Mouse (Mus musculus): ENCODE results near the gene Rabgap1l. TPM values are rescaled to one million over a fixed set of nuclear protein-coding genes. Genes with fewer than 3 reads are reported as not detected.

Gene Rabgap1l
- polyA plus RNA-seq, 1 experiment, result 65.2 TPM

DNA sequence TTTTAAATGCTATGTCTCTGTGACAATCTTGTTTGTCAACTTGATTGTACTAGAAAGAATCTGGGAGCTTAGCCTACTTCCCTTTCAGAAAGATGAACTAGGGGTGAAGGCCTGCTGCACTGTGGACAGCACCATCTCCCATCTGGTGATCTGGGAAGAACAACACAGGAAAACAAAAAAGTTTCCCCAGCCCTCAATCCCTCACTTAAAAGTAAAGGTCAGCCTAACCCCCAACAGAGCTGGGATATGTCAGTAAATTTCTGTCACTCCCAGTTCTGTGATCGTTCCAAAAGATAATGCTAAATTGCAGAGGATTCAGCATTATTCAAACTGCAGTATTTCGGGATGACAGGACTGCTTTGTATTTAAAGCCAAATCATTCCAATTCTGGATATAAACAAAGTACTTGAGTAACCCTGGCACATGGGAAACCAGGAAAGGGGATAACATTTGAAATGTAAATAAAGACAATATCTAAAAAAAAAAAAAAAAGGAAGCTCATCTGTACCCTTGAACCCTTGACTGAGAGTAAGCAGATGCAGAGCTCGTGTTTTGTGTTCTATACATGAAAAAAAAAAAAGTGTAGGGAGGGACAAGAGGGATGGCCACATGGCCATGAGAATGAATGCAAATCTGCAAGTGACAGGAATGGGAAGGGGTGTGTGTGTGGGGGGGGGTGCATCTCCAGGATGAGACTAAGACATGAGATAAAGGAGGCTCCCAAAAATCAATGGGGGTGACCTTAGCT, 511.5 kb downstream of the Rabgap1l start:
- no peak overlapping the region for H3K4me3 ChIP-seq (ENCODE audit: insufficient read depth, low read length)
- no peak overlapping the region for H3K27ac ChIP-seq (ENCODE audit: insufficient read depth, low read length)
- no peak for TF ChIP-seq POLR2A (IDR thresholded peaks at IDR 0.05; ENCODE audit: extremely low read depth, insufficient read depth, low read length)
- TF ChIP-seq CTCF (IDR thresholded peaks at IDR 0.05; ENCODE audit: extremely low read depth, insufficient read depth, low read length), result no peak
- peaks cover 11% of the 10 kb centered on the region for H3K4me1 ChIP-seq (ENCODE audit: control insufficient read depth, insufficient read depth, low read length)

DNA sequence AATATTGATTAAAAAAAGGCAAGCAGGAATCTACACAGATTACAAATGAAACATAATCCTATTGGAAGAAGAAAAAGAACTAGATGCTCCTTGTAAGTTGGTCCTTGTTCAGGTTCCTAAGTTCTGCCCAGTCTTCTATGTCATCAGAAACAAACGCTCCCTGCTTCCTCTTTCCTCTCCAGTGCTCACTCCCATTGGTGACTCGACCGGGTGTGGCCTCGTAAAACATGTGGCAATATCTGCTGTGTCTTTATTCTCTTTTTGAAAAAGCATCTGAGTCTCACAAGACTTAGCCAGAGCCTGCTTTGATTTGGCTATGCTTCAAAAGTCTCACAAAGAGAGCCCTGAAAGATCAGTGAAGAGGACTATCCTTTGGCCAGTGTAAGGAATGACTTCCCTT, 512.4 kb downstream of the Rabgap1l start:
- H3K4me3 ChIP-seq (ENCODE audit: insufficient read depth, low read length), result no peak overlapping the region
- TF ChIP-seq CTCF (IDR thresholded peaks at IDR 0.05; ENCODE audit: extremely low read depth, insufficient read depth, low read length), result no peak
- no peak for TF ChIP-seq POLR2A (IDR thresholded peaks at IDR 0.05; ENCODE audit: extremely low read depth, insufficient read depth, low read length)
- no peak overlapping the region for H3K27ac ChIP-seq (ENCODE audit: insufficient read depth, low read length)
- H3K4me1 ChIP-seq (ENCODE audit: control insufficient read depth, insufficient read depth, low read length), result peaks cover 9% of the 10 kb centered on the region

DNA sequence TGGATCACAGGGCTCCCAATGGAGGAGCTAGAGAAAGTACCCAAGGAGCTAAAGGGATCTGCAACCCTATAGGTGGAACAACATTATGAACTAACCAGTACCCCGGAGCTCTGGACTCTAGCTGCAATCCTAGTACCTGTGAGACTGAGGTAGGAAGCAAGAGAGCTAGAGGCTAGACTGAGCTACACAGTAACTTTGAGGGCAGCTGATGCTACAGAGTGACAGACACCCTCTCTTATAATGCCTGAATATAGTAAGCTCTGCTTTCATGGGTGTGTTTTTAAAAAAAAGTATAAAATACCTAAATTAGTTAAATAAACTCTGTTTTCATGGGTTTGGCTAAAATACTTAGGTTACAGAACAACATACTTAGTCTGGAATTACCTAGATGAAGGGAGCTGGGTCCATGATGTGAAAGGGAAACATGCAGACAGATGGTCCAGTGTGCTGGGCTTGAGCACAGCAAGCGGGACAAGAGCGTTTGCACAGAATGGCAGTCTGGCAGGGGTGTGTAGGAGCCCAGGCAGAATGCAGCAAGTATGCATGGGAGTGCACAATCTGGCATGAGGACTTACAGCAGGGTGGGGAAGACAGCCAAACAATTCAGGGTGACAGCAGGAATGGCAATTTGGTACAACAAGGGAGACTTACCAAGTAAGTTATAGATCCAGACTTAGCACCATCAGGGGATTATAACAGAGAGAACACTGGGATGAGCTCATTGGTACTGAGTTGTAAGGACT, 514.9 kb downstream of the Rabgap1l start:
- Histone ChIP-seq H3K4me1 (ENCODE audit: control insufficient read depth, insufficient read depth, low read length) (peaks cover 6% of the 10 kb centered on the region), H3K27ac (ENCODE audit: insufficient read depth, low read length) (no peak overlapping the region), H3K4me3 (ENCODE audit: insufficient read depth, low read length) (no peak overlapping the region)
- TF ChIP-seq POLR2A (IDR thresholded peaks at IDR 0.05; ENCODE audit: extremely low read depth, insufficient read depth, low read length) (no peak), CTCF (IDR thresholded peaks at IDR 0.05; ENCODE audit: extremely low read depth, insufficient read depth, low read length) (no peak)

DNA sequence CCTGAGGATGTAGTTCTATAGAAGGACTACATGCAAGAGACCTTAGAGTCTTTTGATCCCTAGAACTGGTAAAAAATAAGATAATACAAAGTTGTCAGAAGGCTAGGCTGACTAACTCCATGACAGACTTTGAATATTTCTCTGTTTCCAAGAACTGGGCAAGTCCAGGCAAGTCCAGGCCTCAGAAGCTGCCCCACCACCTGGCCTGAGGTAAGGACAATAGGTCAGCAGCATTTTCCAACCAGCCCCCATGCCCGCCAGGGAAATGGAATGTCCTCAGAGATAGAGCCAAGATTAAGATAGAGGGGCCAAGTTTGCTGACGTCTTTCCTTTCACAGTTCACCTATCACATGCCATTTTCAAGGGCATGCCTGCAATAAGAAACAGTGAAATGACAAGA, 517.8 kb downstream of the Rabgap1l start:
- Histone ChIP-seq H3K4me1 (ENCODE audit: control insufficient read depth, insufficient read depth, low read length) (peaks cover 5% of the 10 kb centered on the region), H3K27ac (ENCODE audit: insufficient read depth, low read length) (no peak overlapping the region), H3K4me3 (ENCODE audit: insufficient read depth, low read length) (no peak overlapping the region)
- TF ChIP-seq POLR2A (IDR thresholded peaks at IDR 0.05; ENCODE audit: extremely low read depth, insufficient read depth, low read length) (no peak), CTCF (IDR thresholded peaks at IDR 0.05; ENCODE audit: extremely low read depth, insufficient read depth, low read length) (no peak)

DNA sequence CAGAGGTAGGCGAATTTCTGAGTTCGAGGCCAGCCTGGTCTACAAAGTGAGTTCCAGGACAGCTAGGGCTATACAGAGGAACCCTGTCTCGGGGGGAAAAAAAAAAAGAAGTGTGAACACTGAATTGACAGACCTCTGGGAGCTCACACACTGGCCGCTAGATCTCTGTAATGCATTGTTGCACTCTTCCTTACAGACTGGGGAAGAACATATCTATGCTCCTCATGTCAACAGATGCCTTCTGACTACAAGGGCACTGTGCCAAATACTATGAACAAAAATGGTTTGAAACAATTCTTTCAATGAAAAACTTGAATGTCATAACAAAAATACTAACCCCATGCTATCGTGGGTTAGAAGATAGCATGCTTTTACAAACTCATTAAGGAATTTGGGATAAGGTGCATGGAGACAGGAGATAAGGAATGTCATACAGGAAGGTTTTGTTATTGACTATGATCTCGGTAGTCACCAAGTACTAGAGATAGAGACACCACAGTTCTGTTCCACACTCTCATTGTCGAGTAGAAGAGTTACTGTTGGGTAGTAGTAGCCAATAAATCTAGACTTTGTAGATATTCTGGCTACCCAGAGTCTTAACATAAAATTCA, 519.8 kb downstream of the Rabgap1l start:
- Histone ChIP-seq H3K4me1 (ENCODE audit: control insufficient read depth, insufficient read depth, low read length) (no peaks in the 10 kb centered on the region), H3K27ac (ENCODE audit: insufficient read depth, low read length) (no peak overlapping the region), H3K4me3 (ENCODE audit: insufficient read depth, low read length) (no peak overlapping the region)
- TF ChIP-seq POLR2A (IDR thresholded peaks at IDR 0.05; ENCODE audit: extremely low read depth, insufficient read depth, low read length) (no peak), CTCF (IDR thresholded peaks at IDR 0.05; ENCODE audit: extremely low read depth, insufficient read depth, low read length) (no peak)

GRCm38 (mm10) chr1:160271282-160271967, 521.6 kb downstream of the Rabgap1l start:
- Histone ChIP-seq H3K4me3 (ENCODE audit: insufficient read depth, low read length) (no peak overlapping the region), H3K27ac (ENCODE audit: insufficient read depth, low read length) (no peak overlapping the region), H3K4me1 (ENCODE audit: control insufficient read depth, insufficient read depth, low read length) (no peaks in the 10 kb centered on the region)
- TF ChIP-seq POLR2A (IDR thresholded peaks at IDR 0.05; ENCODE audit: extremely low read depth, insufficient read depth, low read length) (no peak), CTCF (IDR thresholded peaks at IDR 0.05; ENCODE audit: extremely low read depth, insufficient read depth, low read length) (no peak)

DNA sequence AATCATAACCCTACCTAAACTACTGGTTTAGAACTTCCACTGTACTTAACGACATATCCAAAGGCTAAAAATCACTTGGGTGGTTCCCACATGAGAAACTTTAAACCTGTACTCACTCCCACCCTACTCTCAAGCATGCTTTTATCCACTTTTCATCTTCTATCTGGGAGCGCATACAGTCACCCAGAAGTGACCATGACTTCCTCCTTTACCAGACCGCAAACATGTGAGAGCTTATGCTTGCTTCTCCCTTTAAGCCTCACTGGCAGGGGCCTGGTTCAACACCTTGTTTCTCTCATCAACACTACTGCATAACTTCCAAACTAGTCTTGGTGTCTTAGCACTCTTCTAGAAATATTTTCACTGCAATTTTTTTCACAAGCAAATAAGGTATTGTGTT, 524.7 kb downstream of the Rabgap1l start:
- no peak overlapping the region for H3K27ac ChIP-seq (ENCODE audit: insufficient read depth, low read length)
- no peak overlapping the region for H3K4me3 ChIP-seq (ENCODE audit: insufficient read depth, low read length)
- no peak for TF ChIP-seq POLR2A (IDR thresholded peaks at IDR 0.05; ENCODE audit: extremely low read depth, insufficient read depth, low read length)
- TF ChIP-seq CTCF (IDR thresholded peaks at IDR 0.05; ENCODE audit: extremely low read depth, insufficient read depth, low read length), result no peak
- peaks cover 3% of the 10 kb centered on the region for H3K4me1 ChIP-seq (ENCODE audit: control insufficient read depth, insufficient read depth, low read length)

DNA sequence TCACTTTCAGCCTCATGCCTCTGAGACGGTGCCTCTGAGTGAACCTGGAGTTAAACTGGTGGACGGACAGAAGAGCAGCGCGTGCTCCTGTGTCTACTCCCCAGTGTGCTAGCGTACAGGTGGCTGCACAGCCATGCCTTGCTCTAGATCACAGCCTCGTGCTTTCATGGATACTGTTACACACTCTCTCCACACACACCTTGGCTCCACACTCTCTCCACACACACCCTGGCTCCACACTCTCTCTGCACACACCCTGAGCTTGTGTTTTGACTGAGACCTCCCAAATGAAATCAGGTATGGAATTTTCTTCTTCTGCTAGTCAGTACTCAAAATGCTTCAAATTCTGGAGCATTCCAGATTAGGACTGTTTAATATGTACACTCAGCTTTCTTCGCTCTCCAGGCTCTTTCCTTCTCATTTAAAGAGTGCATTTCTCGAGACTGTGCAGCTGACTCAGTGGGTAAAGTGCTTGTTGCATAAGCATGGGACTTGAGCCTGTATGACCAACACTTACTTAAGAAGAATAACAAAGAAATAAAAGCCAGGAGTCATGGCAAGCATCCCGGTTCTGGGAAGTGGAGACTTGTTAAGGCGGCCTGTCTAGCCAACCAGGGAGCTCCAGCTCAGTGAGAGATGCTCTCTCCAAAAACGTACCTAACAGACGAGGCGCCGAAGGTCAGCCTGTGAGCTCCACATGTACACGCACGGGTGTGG, 529.2 kb downstream of the Rabgap1l start:
- Histone ChIP-seq H3K4me1 (ENCODE audit: control insufficient read depth, insufficient read depth, low read length) (peaks cover 5% of the 10 kb centered on the region), H3K27ac (ENCODE audit: insufficient read depth, low read length) (no peak overlapping the region), H3K4me3 (ENCODE audit: insufficient read depth, low read length) (no peak overlapping the region)
- no peak for TF ChIP-seq CTCF (IDR thresholded peaks at IDR 0.05; ENCODE audit: extremely low read depth, insufficient read depth, low read length)
- TF ChIP-seq POLR2A (IDR thresholded peaks at IDR 0.05; ENCODE audit: extremely low read depth, insufficient read depth, low read length), result no peak

GRCm38 (mm10) chr1:160263053-160263452, 530.0 kb downstream of the Rabgap1l start:
- TF ChIP-seq POLR2A (IDR thresholded peaks at IDR 0.05; ENCODE audit: extremely low read depth, insufficient read depth, low read length) (no peak), CTCF (IDR thresholded peaks at IDR 0.05; ENCODE audit: extremely low read depth, insufficient read depth, low read length) (no peak)
- H3K4me1 ChIP-seq (ENCODE audit: control insufficient read depth, insufficient read depth, low read length), result peaks cover 5% of the 10 kb centered on the region
- H3K27ac ChIP-seq (ENCODE audit: insufficient read depth, low read length), result no peak overlapping the region
- H3K4me3 ChIP-seq (ENCODE audit: insufficient read depth, low read length), result no peak overlapping the region

Measured in cortical plate, adult 2 months (tissue).